Mouse (Mus musculus): ENCODE results near the gene Fblim1. TPM values are rescaled to one million over a fixed set of nuclear protein-coding genes. Genes with fewer than 3 reads are reported as not detected.

The Fblim1 gene
- polyA plus RNA-seq, 1 experiment from 2014 or later, result 61.3 TPM

GRCm38 (mm10) chr4:141624134-141624533, 18.2 kb upstream of the Fblim1 start:
- no peak overlapping the region for H3K9ac ChIP-seq (replicated peaks; ENCODE audit: low read length)
- H3K36me3 ChIP-seq (replicated peaks; ENCODE audit: control insufficient read depth, insufficient read depth, low read depth, low read length), result peaks cover 5% of the 10 kb centered on the region
- no peaks in the 10 kb centered on the region for H3K4me1 ChIP-seq (ENCODE audit: control insufficient read depth, insufficient read depth, low read length)
- no peaks in the 10 kb centered on the region for H3K9me3 ChIP-seq (replicated peaks; ENCODE audit: control insufficient read depth, low read length)
- DNase-seq (ENCODE audit: low spot score) (no peak), ATAC-seq (replicated peaks; ENCODE audit: insufficient number of reproducible peaks, low FRiP score, low TSS enrichment, low read depth) (no peak)
- H3K27me3 ChIP-seq (ENCODE audit: control insufficient read depth, insufficient read depth, low read length), result no peaks in the 10 kb centered on the region
- 93% methylated on average over 8 of the region's 8 CpGs for WGBS
- H3K4me3 ChIP-seq (ENCODE audit: low read depth, low read length), result no peak overlapping the region
- H3K27ac ChIP-seq (replicated peaks; ENCODE audit: low read depth, low read length), result no peak overlapping the region
- no peak overlapping the region for H3K4me2 ChIP-seq (ENCODE audit: low read depth, low read length)

DNA sequence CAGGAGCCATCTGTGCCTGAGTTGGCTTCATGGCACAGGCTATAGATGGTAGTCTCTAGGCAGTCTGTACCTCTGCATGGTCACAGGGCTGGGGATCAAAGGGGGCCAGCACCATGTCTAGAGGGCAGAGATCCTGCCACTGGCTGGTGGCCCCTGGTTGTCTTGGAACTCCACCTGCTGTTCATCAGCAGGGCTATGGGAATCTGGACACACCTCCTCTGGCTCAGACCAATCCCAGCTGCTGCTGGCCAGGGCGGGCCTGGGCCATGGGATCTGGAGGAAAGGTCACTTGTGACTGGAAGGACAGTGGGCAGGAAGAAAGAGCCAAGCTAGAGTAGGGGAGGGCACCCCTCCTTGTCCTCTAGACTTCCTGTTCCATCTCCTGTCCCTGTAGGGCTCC, 17.8 kb upstream of the Fblim1 start, which contains the start of gene Slc25a34:
Gene Slc25a34, minus strand, starts transcription at position 156 of the 400 bp plus-strand sequence.
- Histone ChIP-seq H3K4me3 (ENCODE audit: low read depth, low read length) (no peak within 1 kb of the TSS), H3K9ac (replicated peaks; ENCODE audit: low read length) (no peak within 1 kb of the TSS), H3K27me3 (ENCODE audit: control insufficient read depth, insufficient read depth, low read length) (no peaks in the 10 kb centered on the region), H3K9me3 (replicated peaks; ENCODE audit: control insufficient read depth, low read length) (no peaks in the 10 kb centered on the region), H3K36me3 (replicated peaks; ENCODE audit: control insufficient read depth, insufficient read depth, low read depth, low read length) (peaks cover 4% of the 10 kb centered on the region), H3K27ac (replicated peaks; ENCODE audit: low read depth, low read length) (no peak within 1 kb of the TSS), H3K4me1 (ENCODE audit: control insufficient read depth, insufficient read depth, low read length) (no peaks in the 10 kb centered on the region), H3K4me2 (ENCODE audit: low read depth, low read length) (no peak within 1 kb of the TSS)
- ATAC-seq (replicated peaks; ENCODE audit: insufficient number of reproducible peaks, low FRiP score, low TSS enrichment, low read depth), result no peak
- no peak for DNase-seq (ENCODE audit: low spot score)
- 40% methylated on average over 1 of the region's 1 CpGs for WGBS

GRCm38 (mm10) chr4:141623037-141623436, 17.1 kb upstream of the Fblim1 start:
- no peak overlapping the region for H3K4me2 ChIP-seq (ENCODE audit: low read depth, low read length)
- no peaks in the 10 kb centered on the region for H3K4me1 ChIP-seq (ENCODE audit: control insufficient read depth, insufficient read depth, low read length)
- DNase-seq (ENCODE audit: low spot score) (no peak), ATAC-seq (replicated peaks; ENCODE audit: insufficient number of reproducible peaks, low FRiP score, low TSS enrichment, low read depth) (no peak)
- H3K4me3 ChIP-seq (ENCODE audit: low read depth, low read length), result no peak overlapping the region
- H3K9ac ChIP-seq (replicated peaks; ENCODE audit: low read length), result no peak overlapping the region
- no peaks in the 10 kb centered on the region for H3K27me3 ChIP-seq (ENCODE audit: control insufficient read depth, insufficient read depth, low read length)
- H3K9me3 ChIP-seq (replicated peaks; ENCODE audit: control insufficient read depth, low read length), result no peaks in the 10 kb centered on the region
- H3K36me3 ChIP-seq (replicated peaks; ENCODE audit: control insufficient read depth, insufficient read depth, low read depth, low read length), result peaks cover 4% of the 10 kb centered on the region
- H3K27ac ChIP-seq (replicated peaks; ENCODE audit: low read depth, low read length), result no peak overlapping the region
- WGBS, result 91% methylated on average over 11 of the region's 11 CpGs

DNA sequence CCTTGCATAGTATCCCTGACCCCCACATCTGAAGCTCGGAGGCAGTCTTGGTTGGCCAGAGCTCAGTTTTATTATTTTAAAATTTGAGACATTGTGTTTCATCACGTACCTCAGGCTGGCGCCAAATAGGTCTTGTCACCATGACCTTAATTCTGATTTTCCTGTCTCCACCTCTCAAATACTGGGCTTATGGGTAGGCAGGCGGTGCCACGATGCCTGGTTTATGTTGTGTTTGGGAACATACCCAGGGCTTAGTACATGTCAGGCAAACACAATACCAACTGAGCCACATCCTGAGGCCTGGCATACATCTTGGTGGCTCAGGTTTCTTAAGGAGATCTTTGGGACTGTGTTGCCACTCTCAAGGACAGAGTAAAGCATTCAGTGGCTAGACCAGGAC, 16.7 kb upstream of the Fblim1 start:
- ATAC-seq (replicated peaks; ENCODE audit: insufficient number of reproducible peaks, low FRiP score, low TSS enrichment, low read depth) (no peak), DNase-seq (ENCODE audit: low spot score) (no peak)
- Histone ChIP-seq H3K36me3 (replicated peaks; ENCODE audit: control insufficient read depth, insufficient read depth, low read depth, low read length) (peaks cover 2% of the 10 kb centered on the region), H3K27ac (replicated peaks; ENCODE audit: low read depth, low read length) (no peak overlapping the region), H3K9me3 (replicated peaks; ENCODE audit: control insufficient read depth, low read length) (no peaks in the 10 kb centered on the region), H3K4me1 (ENCODE audit: control insufficient read depth, insufficient read depth, low read length) (peaks cover 2% of the 10 kb centered on the region; the same call in 1 of the 2 replicates), H3K9ac (replicated peaks; ENCODE audit: low read length) (no peak overlapping the region), H3K27me3 (ENCODE audit: control insufficient read depth, insufficient read depth, low read length) (no peaks in the 10 kb centered on the region), H3K4me2 (ENCODE audit: low read depth, low read length) (no peak overlapping the region), H3K4me3 (ENCODE audit: low read depth, low read length) (no peak overlapping the region)
- WGBS, result 78% methylated on average over 5 of the region's 5 CpGs

GRCm38 (mm10) chr4:141622091-141622490, 16.2 kb upstream of the Fblim1 start:
- H3K27ac ChIP-seq (replicated peaks; ENCODE audit: low read depth, low read length), result no peak overlapping the region

GRCm38 (mm10) chr4:141621297-141621696, 15.4 kb upstream of the Fblim1 start:
- Histone ChIP-seq H3K4me2 (ENCODE audit: low read depth, low read length) (no peak overlapping the region), H3K9ac (replicated peaks; ENCODE audit: low read length) (no peak overlapping the region), H3K27me3 (ENCODE audit: control insufficient read depth, insufficient read depth, low read length) (no peaks in the 10 kb centered on the region), H3K36me3 (replicated peaks; ENCODE audit: control insufficient read depth, insufficient read depth, low read depth, low read length) (no peaks in the 10 kb centered on the region; the same call in 1 of the 2 replicates), H3K4me3 (ENCODE audit: low read depth, low read length) (no peak overlapping the region), H3K9me3 (replicated peaks; ENCODE audit: control insufficient read depth, low read length) (no peaks in the 10 kb centered on the region), H3K4me1 (ENCODE audit: control insufficient read depth, insufficient read depth, low read length) (peaks cover 5% of the 10 kb centered on the region; the same call in 1 of the 2 replicates), H3K27ac (replicated peaks; ENCODE audit: low read depth, low read length) (no peak overlapping the region)
- no peak for ATAC-seq (replicated peaks; ENCODE audit: insufficient number of reproducible peaks, low FRiP score, low TSS enrichment, low read depth)
- DNase-seq (ENCODE audit: low spot score), result no peak
- 86% methylated on average over 8 of the region's 8 CpGs for WGBS

More at GRCm38 (mm10) chr4:141622091-141622490, 16.2 kb upstream of the Fblim1 start:
- no peak for DNase-seq (ENCODE audit: low spot score)
- Histone ChIP-seq H3K4me1 (ENCODE audit: control insufficient read depth, insufficient read depth, low read length) (peaks cover 5% of the 10 kb centered on the region; the same call in 1 of the 2 replicates), H3K4me3 (ENCODE audit: low read depth, low read length) (no peak overlapping the region), H3K9me3 (replicated peaks; ENCODE audit: control insufficient read depth, low read length) (no peaks in the 10 kb centered on the region), H3K36me3 (replicated peaks; ENCODE audit: control insufficient read depth, insufficient read depth, low read depth, low read length) (no peaks in the 10 kb centered on the region; the same call in 1 of the 2 replicates), H3K27me3 (ENCODE audit: control insufficient read depth, insufficient read depth, low read length) (no peaks in the 10 kb centered on the region), H3K4me2 (ENCODE audit: low read depth, low read length) (no peak overlapping the region), H3K9ac (replicated peaks; ENCODE audit: low read length) (no peak overlapping the region)
- no peak for ATAC-seq (replicated peaks; ENCODE audit: insufficient number of reproducible peaks, low FRiP score, low TSS enrichment, low read depth)
- WGBS, result 77% methylated on average over 8 of the region's 8 CpGs

GRCm38 (mm10) chr4:141619299-141619883, 13.5 kb upstream of the Fblim1 start:
- Histone ChIP-seq H3K4me3 (ENCODE audit: low read depth, low read length) (no peak overlapping the region), H3K4me2 (ENCODE audit: low read depth, low read length) (no peak overlapping the region), H3K4me1 (ENCODE audit: control insufficient read depth, insufficient read depth, low read length) (peaks cover 5% of the 10 kb centered on the region; the same call in 1 of the 2 replicates), H3K27me3 (ENCODE audit: control insufficient read depth, insufficient read depth, low read length) (no peaks in the 10 kb centered on the region), H3K27ac (replicated peaks; ENCODE audit: low read depth, low read length) (no peak overlapping the region), H3K9me3 (replicated peaks; ENCODE audit: control insufficient read depth, low read length) (no peaks in the 10 kb centered on the region), H3K36me3 (replicated peaks; ENCODE audit: control insufficient read depth, insufficient read depth, low read depth, low read length) (no peaks in the 10 kb centered on the region), H3K9ac (replicated peaks; ENCODE audit: low read length) (no peak overlapping the region)
- WGBS, result 80% methylated on average over 9 of the region's 9 CpGs
- DNase-seq (ENCODE audit: low spot score) (no peak), ATAC-seq (replicated peaks; ENCODE audit: insufficient number of reproducible peaks, low FRiP score, low TSS enrichment, low read depth) (no peak)

DNA sequence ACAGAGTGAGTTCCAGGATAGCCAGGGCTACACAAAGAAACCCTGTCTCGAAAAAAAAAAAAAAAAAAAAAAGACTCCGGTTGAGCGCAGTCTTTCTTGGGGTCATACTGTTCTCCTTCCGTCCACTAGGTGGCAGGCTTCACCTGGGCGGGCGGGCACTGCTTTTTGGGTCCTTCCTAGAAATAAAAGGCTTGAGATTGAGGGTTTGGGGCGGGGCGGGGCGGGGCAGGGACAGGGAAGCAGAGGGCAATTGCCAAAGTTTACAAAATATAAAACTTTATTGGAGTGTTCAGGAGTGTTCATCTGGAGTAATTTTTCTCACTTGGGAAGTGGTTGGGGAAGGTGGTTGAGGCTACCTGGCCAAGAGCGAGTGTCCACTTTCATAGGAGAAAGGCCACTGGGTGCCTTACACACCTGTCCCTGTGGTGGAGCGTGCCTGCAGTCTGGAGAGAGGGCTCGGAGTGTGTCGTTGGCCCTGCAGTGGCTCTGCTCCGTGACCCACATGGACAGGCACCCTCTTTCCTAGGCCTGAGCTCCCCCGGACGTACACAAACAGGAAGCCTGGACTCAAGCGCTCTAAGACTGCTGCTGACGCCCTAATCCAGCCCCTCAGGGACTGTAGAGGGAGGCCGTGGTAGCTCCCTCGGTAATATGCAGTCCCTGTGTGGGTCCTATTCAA, 12.8 kb upstream of the Fblim1 start, which contains the start of gene Tmem82:
Gene Tmem82, minus strand, starts transcription at position 69 of the 679 bp plus-strand sequence.
- Histone ChIP-seq H3K4me1 (ENCODE audit: control insufficient read depth, insufficient read depth, low read length) (peaks cover 5% of the 10 kb centered on the region; the same call in 1 of the 2 replicates), H3K9me3 (replicated peaks; ENCODE audit: control insufficient read depth, low read length) (no peaks in the 10 kb centered on the region), H3K27ac (replicated peaks; ENCODE audit: low read depth, low read length) (no peak within 1 kb of the TSS), H3K36me3 (replicated peaks; ENCODE audit: control insufficient read depth, insufficient read depth, low read depth, low read length) (no peaks in the 10 kb centered on the region), H3K9ac (replicated peaks; ENCODE audit: low read length) (peak within 1 kb of the TSS; percentile 37), H3K4me2 (ENCODE audit: low read depth, low read length) (peak within 1 kb of the TSS; percentile 49), H3K4me3 (ENCODE audit: low read depth, low read length) (peak within 1 kb of the TSS; percentile 19), H3K27me3 (ENCODE audit: control insufficient read depth, insufficient read depth, low read length) (no peaks in the 10 kb centered on the region)
- WGBS, result 26% methylated on average over 20 of the region's 20 CpGs
- no peak for ATAC-seq (replicated peaks; ENCODE audit: insufficient number of reproducible peaks, low FRiP score, low TSS enrichment, low read depth)
- DNase-seq (ENCODE audit: low spot score), result peak; percentile 70

All from embryonic facial prominence, embryonic 11.5 days (tissue).